Mouse (Mus musculus) colon, adult 2 months (tissue): ENCODE measurements around the gene Gm49601. TPM values are rescaled to one million over a fixed set of nuclear protein-coding genes. Genes with fewer than 3 reads are reported as not detected.

Source experiments
- polyA plus RNA-seq: library from polyadenylated mRNA; depleted of rRNA; stranded (reverse); fragments of >200 nt; gene quantifications from 2 replicates; pipeline ENCODE4 v1.2.3, GENCODE M21; 2012; rRNA removed

Gene Gm49601
- 46.3 and 58.6 TPM in 2 replicates for polyA plus RNA-seq

DNA sequence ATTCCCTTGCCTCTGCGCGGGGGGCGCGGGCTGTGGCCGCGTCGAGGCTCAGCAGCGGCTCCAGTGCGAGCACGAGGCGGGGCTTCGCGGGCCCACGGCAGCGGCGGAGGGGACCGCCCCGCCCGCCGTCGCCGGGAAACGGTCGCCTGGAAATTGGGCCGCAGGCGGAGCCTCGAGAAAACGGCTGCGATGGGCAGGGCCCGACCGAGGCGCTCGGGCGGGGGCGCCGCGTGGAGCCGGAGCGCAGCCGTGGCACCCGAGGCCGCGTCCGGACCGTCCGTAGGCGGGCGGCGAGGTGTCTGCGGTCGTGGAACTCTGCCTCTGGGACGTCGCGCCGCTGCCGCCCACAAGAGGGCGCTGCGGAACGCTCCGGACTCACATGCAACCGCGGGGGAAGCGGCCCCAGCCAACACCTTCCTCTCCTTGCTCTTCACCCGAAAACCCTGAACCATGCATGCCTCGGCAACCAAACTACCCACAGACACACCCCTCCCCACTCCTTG lies at the start of gene Gm49601:
Gm49601 (minus strand) TSS at position 52 of the 503 bp plus-strand sequence.

DNA sequence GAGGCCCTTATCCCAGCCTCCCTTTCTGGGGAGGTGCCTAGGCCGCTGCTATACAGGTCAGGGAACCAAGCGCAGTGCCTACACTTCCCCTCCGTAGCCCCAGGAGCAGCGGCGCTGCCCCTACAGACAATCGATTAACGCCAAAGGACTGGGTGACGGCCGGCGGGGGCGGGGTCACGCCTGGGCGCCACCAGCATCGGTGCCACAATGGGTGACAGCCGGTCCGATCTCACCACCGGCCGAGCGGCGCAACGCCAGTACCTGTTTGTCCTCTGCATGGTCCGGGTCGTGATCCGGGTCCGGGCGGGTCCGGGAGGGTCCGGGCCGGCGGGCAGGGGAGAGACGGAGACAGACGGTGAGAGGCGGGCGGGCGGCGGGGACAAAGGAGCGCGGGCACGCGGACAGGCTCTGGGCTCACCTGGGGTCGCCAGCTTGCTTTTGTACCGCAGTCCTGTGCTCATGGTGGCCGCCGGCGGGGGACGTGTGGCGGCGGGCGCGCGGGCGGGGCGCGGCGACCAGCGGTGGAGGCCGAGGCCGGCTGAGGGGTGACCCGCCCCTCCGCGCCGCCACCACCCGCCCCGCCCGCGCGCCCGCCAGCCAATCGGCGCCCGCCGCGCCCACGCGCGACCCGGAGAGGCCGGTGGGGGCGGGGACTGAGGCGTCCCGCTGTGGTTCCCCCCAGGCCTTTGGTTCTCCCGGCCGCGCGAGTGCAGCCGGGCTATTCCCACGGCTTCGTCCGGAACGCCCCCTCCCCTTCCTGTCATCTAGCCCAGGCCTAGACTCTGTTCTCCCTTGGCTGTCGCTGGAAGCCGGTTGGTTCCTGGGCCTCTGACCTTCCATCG lies 3.4 kb upstream of the Gm49601 start, which contains the start of gene Sept5:
Sept5 (minus strand) TSS at position 565 of the 842 bp plus-strand sequence.

DNA sequence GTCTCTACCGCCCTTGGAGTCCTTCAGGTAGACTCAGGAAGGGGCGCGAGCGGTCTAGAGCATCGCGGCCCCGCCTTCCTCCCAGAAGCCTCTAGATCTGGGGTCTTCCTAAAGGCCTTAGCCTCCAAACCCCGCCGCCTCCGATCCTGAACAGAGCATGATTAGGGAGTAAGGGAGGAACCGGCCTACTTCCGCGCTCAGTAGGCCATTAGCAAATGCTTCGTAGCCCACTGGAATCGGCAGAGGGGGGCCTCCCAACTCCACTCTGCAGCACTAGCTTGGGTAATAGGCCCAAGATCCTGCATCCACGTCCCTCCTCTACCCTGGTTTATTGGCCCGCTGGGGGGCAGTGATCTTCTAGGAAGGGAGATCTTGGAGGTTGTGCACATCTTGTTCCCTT lies 4.2 kb downstream of the Gm49601 start, which contains the start of gene Gp1bb:
Gp1bb (minus strand) TSS at position 385 of the 400 bp plus-strand sequence.

DNA sequence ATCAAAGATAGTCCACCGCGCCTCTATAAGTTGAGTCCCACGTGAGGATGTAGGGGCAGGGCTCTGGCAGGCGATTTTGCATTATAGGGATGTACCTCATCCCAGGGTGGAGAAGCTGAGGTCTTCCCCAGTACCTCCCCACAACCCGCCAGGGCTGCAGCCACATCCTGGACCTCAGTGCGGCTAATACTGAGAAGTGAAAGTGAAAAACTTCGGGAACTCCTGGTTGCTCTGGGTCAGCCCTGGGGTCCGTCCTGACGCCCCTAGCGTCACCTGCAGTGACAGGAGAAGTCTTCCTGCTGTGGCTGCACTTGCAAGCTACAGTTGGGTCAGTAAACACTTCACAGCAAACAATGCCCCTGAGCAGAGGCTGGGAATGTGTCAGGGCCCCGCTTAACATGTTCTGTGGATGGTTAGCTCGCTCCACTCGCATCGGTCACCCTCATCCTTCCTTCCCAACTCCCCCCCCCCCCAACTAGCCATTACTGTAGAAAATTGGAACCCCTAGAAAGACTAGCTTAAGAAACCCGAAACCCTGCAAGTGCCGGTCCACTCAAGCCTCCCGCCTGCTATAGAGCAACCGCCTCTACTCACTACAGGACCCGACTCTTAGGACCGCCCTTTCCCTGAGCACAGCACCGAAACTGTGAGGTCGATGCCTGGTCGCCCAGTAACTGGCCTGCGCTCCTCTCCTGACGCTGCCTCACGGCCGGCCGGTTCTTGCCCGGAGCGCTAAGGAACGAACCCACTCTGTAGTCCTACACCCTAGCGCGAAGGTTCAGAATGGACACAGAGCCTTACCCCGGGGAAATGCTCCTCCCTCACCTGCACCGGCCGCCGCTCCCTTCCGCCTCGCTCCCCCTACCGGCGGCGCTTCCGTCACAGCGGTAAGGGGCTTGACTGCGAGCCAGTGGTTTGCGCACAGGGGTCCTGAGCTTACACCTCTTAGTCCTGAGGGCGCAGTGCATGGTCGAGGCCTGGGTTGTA lies 36.1 kb downstream of the Gm49601 start, which contains the start of gene Tbx1:
Tbx1 (minus strand) TSS at position 868 of the 987 bp plus-strand sequence.

Other genes with a start within 250 kb of the Gm49601 start
- 11.0 TPM in 2 replicates for gene Txnrd2, start 200.0 kb downstream of the Gm49601 start, polyA plus RNA-seq
- 153 and 165 TPM in 2 replicates for gene Comt, start 199.6 kb downstream of the Gm49601 start, polyA plus RNA-seq
- gene Gnb1l, start 127.7 kb downstream of the Gm49601 start, polyA plus RNA-seq = 8.4 and 8.9 TPM in 2 replicates
- gene Rtl10, start 127.5 kb downstream of the Gm49601 start, polyA plus RNA-seq = 6.4 and 6.5 TPM in 2 replicates
- gene Tbx1, start 35.8 kb downstream of the Gm49601 start, polyA plus RNA-seq = 3.3 and 4.7 TPM in 2 replicates
- gene Gp1bb, start 4.0 kb downstream of the Gm49601 start, polyA plus RNA-seq = 13.9 and 20.2 TPM in 2 replicates
- gene Sept5, start 3.5 kb upstream of the Gm49601 start, polyA plus RNA-seq = 76.0 and 94.1 TPM in 2 replicates
- gene Cldn5, start 150.4 kb upstream of the Gm49601 start, polyA plus RNA-seq = 24.4 and 29.2 TPM in 2 replicates
- gene Ufd1, start 185.4 kb upstream of the Gm49601 start, polyA plus RNA-seq = 16.3 and 17.4 TPM in 2 replicates
- gene Cdc45, start 185.6 kb upstream of the Gm49601 start, polyA plus RNA-seq = 6.8 and 7.6 TPM in 2 replicates
- 63.7 and 70.5 TPM in 2 replicates for gene 2510002D24Rik, start 210.2 kb upstream of the Gm49601 start, polyA plus RNA-seq
- 2.1 TPM in 1 of 2 replicates, not detected in the other for gene Gm28539, start 210.2 kb upstream of the Gm49601 start, polyA plus RNA-seq